Mouse (Mus musculus) CD8-positive naive resting alpha-beta T cell, adult 57 days (primary cell): Measurements from ENCODE around the gene Prl2c3. TPM values are rescaled to one million over a fixed set of nuclear protein-coding genes. Genes with fewer than 3 reads are reported as not detected.

Source experiments
- total RNA-seq: library from RNA; stranded (reverse); gene quantifications from one replicate; pipeline ENCODE4 v1.2.4, GENCODE M21; 2023

Gene Prl2c3
- total RNA-seq, result not detected

GRCm38 (mm10) chr13:12799979-12800378 lies at the start of gene Prl2c3:
Gene Prl2c3 (minus strand): TSS chr13:12800079.

Other genes with a start within 250 kb of the Prl2c3 start
- 19.5 TPM for gene Ero1lb, start 234.2 kb downstream of the Prl2c3 start, total RNA-seq
- gene Prl2c2, start 205.3 kb upstream of the Prl2c3 start, total RNA-seq, result not detected